Mouse (Mus musculus) kidney, postnatal 0 days (tissue): ENCODE measurements at regions not wholly inside any gene's neighbourhood (a gene's known extent, or its start where the extent isn't known, plus 50 kb on each side); places are given as distances from the start of the nearest gene placed in this dataset.

ENCODE experiments used
- ATAC-seq: fragments of 200-750 bp; cut with Nextera tagmentation; replicated peaks from 2 replicates; pipeline ENCODE4 v1.8.0; 2017; ENCODE audit warnings: low read depth, moderate number of reproducible peaks, moderate TSS enrichment, moderate library complexity; ENCODE audit not compliant: low FRiP score
- DNase-seq: peaks from one replicate; pipeline ENCODE4 v3.0.0-alpha.2; 2016; ENCODE audit warnings: low spot score
- H3K27ac ChIP-seq: fragments of 300-500 bp; sonication (generic); 2 replicates; pipeline ENCODE4 v1.5.1; 2014; ENCODE audit warnings: mild to moderate bottlenecking
- H3K27me3 ChIP-seq: fragments of 300-500 bp; sonication (generic); 2 replicates; pipeline ENCODE4 v1.6.1; 2014; ENCODE audit warnings: low read length, mixed read lengths; ENCODE audit not compliant: insufficient read depth
- H3K36me3 ChIP-seq: fragments of 300-500 bp; sonication (generic); 2 replicates; pipeline ENCODE4 v1.6.1; 2014; ENCODE audit warnings: low read length, mixed read lengths; ENCODE audit not compliant: insufficient read depth
- H3K4me1 ChIP-seq: fragments of 300-500 bp; sonication (generic); replicated peaks from 2 replicates; pipeline ENCODE4 v1.6.1; 2014; ENCODE audit warnings: antibody characterized with exemption, low read length, mixed read lengths; ENCODE audit not compliant: insufficient read depth
- H3K4me2 ChIP-seq: fragments of 300-500 bp; sonication (generic); 2 replicates; pipeline ENCODE4 v1.6.1; 2014; ENCODE audit warnings: mild to moderate bottlenecking, low read length, moderate library complexity, mixed read lengths
- H3K4me3 ChIP-seq: fragments of 300-500 bp; sonication (generic); replicated peaks from 2 replicates; pipeline ENCODE4 v1.5.1; 2014; ENCODE audit warnings: low read depth, low read length
- H3K9ac ChIP-seq: fragments of 300-500 bp; sonication (generic); 2 replicates; pipeline ENCODE4 v1.6.1; 2014; ENCODE audit warnings: low read depth, low read length
- H3K9me3 ChIP-seq: fragments of 300-500 bp; sonication (generic); replicated peaks from 2 replicates; pipeline ENCODE4 v1.6.1; 2016; ENCODE audit warnings: low read length, inconsistent platforms, mixed read lengths
- CTCF ChIP-seq: IDR thresholded peaks from 2 replicates; pipeline ENCODE4 v1.5.1; 2016; ENCODE audit warnings: antibody characterized with exemption, low read depth, mild to moderate bottlenecking, moderate library complexity
- WGBS: fragments of 180-500 bp; shearing (Covaris S2); extraction: QIAGEN DNeasy Blood & Tissue Kit; methylation state at CpG from one replicate; pipeline ENCODE4 v1.1.7; 2014; 5-methylcytosine and 5-hydroxymethylcytosine counted together

GRCm38 (mm10) chr15:61772996-61773395 lies 850.2 kb upstream of the A1bg start:
- no peak for TF ChIP-seq CTCF
- H3K27ac ChIP-seq: no peak overlapping the region
- DNase-seq: no peak

DNA sequence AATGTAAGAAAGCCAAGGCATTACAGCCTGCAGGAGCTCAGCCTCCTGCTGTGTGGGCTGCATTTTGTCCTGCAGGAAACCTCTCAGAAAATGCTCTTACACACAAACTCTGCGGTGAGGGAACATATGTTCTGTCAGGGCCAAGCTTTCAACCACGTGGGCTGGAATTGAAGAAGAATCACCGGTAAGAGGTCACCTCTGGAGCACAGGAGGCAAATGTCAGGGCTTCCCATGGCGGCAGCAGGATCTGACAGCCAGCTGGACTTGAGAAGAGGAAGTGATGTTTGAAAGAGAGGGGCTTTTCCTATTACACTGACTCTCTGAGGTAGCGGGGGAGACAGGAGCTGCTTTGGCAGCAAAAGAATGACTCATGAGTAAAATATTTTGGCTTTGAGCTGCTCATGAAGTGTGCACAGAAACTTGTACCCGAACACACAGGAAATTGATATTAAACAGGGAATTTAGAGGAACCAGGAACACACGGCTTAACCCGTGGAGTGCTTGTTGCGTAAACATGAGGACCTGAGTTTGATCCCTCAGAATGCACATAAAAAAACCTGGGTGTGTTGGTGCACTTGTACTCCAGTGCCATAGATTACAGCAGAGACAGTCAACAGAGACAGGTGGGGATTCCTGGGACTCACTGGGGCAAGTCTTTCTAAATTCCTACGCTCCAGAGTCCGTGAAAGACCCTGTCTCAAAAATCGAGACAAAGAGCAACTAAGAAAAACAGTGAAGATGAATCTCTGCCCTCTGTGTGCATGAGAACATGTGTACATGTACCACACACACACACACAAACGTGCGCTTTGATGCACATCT lies 848.1 kb upstream of the A1bg start:
- H3K9me3 ChIP-seq: no peaks in the 10 kb centered on the region
- ATAC-seq: peak; percentile 77
- TF ChIP-seq CTCF: no peak
- WGBS: 23% methylated on average over 14 of the region's 14 CpGs
- DNase-seq: peak; percentile 87
- no peak overlapping the region for H3K27ac ChIP-seq
- 0 out of 2 replicates have a peak overlapping the region, but pooled peaks have one; percentile 9 for H3K4me2 ChIP-seq
- no peak overlapping the region for H3K4me3 ChIP-seq
- H3K27me3 ChIP-seq: no peaks in the 10 kb centered on the region
- H3K36me3 ChIP-seq: no peaks in the 10 kb centered on the region
- no peaks in the 10 kb centered on the region for H3K4me1 ChIP-seq
- H3K9ac ChIP-seq: no peak overlapping the region

More at GRCm38 (mm10) chr15:61772996-61773395, 850.2 kb upstream of the A1bg start:
- Histone ChIP-seq H3K27me3 (no peaks in the 10 kb centered on the region), H3K9ac (no peak overlapping the region), H3K4me3 (no peak overlapping the region), H3K9me3 (no peaks in the 10 kb centered on the region), H3K4me2 (no peak overlapping the region), H3K4me1 (no peaks in the 10 kb centered on the region), H3K36me3 (no peaks in the 10 kb centered on the region)
- no peak for ATAC-seq
- WGBS: 87% methylated on average over 4 of the region's 4 CpGs

GRCm38 (mm10) chr15:61766544-61767094 lies 843.8 kb upstream of the A1bg start:
- no peak overlapping the region for H3K9ac ChIP-seq
- TF ChIP-seq CTCF: no peak
- WGBS: 32% methylated on average over 2 of the region's 2 CpGs
- no peak overlapping the region for H3K4me3 ChIP-seq
- peak; percentile 8 for DNase-seq
- H3K9me3 ChIP-seq: no peaks in the 10 kb centered on the region
- no peaks in the 10 kb centered on the region for H3K4me1 ChIP-seq
- no peak overlapping the region for H3K27ac ChIP-seq
- H3K4me2 ChIP-seq: no peak overlapping the region
- H3K36me3 ChIP-seq: no peaks in the 10 kb centered on the region
- ATAC-seq: no peak
- H3K27me3 ChIP-seq: no peaks in the 10 kb centered on the region

GRCm38 (mm10) chr15:61753802-61754201 lies 831.0 kb upstream of the A1bg start:
- TF ChIP-seq CTCF: no peak
- Histone ChIP-seq H3K27me3 (no peaks in the 10 kb centered on the region), H3K9ac (no peak overlapping the region), H3K36me3 (no peaks in the 10 kb centered on the region), H3K4me2 (no peak overlapping the region), H3K4me1 (no peaks in the 10 kb centered on the region), H3K9me3 (no peaks in the 10 kb centered on the region), H3K27ac (no peak overlapping the region), H3K4me3 (no peak overlapping the region)
- ATAC-seq (no peak), DNase-seq (no peak)
- WGBS: 71% methylated on average over 2 of the region's 2 CpGs

DNA sequence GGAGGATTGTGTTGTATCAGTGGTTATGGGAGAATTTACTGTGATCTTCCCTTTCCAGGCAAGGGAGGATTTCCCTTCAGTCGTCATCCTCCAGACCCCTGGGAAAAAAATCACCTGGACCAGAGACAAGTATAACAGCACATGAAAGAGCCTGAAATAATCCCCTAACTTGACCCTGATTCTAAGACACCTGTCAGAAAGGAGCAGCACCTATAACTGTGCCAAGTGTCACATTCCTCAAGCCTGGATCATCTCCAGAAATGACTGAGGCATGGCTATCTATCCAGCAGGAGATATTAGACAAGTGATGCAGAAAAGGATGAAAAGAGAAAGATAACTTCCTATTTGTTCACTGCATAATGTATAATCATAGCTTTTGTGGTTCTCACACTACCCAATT lies 800.9 kb upstream of the A1bg start:
- Histone ChIP-seq H3K4me2 (no peak overlapping the region), H3K36me3 (no peaks in the 10 kb centered on the region), H3K9ac (no peak overlapping the region), H3K9me3 (no peaks in the 10 kb centered on the region), H3K27ac (no peak overlapping the region), H3K4me1 (no peaks in the 10 kb centered on the region), H3K4me3 (no peak overlapping the region), H3K27me3 (no peaks in the 10 kb centered on the region)
- no peak for DNase-seq
- no peak for TF ChIP-seq CTCF
- WGBS: 12% methylated on average over 1 of the region's 1 CpGs
- no peak for ATAC-seq

DNA sequence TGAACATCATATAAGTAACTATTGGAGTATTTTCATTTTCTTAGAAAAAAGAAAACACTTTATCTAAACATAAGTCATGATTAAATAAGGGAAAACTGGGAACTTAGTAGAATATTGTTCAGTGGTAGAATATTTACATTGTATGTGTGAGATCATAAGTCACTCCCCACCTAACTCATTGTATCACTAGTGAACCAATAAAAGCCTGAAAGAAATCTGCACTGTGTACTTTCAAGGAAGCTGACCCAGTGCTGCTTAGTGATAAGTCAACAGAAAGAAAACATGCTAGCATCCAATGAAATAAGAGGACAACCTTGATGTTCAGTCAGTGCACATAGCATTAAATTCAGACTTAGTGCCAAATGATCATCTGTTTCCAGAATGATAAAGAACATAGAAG lies 795.7 kb upstream of the A1bg start:
- ATAC-seq (no peak), DNase-seq (no peak)
- no peak for TF ChIP-seq CTCF
- no peaks in the 10 kb centered on the region for H3K36me3 ChIP-seq
- H3K9me3 ChIP-seq: no peaks in the 10 kb centered on the region
- no peak overlapping the region for H3K4me2 ChIP-seq
- no peaks in the 10 kb centered on the region for H3K27me3 ChIP-seq
- H3K4me3 ChIP-seq: no peak overlapping the region
- H3K9ac ChIP-seq: no peak overlapping the region
- H3K27ac ChIP-seq: no peak overlapping the region
- H3K4me1 ChIP-seq: no peaks in the 10 kb centered on the region
